Mouse (Mus musculus): ENCODE results near the gene Wnt6. TPM values are rescaled to one million over a fixed set of nuclear protein-coding genes. Genes with fewer than 3 reads are reported as not detected.

The Wnt6 gene
- polyA plus RNA-seq, 1 experiment from 2014 or later, result 4.4 TPM

DNA sequence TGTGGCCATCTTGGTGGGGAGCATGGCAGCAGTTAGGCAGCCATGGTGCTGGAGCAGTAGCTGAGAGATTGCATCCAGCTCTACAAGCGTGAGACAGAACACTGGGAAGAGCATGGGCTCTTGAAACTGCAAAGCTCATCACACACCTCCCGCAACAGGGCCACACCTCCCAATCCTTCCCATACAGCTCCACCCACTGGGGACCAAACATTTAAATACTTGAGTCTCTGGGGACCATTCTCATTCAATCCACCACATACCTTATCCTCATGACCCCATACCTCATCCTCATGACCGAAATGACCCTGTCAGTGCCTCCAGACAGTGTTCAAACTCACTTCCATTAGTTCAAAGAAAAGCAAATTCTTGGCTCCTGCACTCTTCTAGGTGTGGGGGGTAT lies 61.6 kb downstream of the Wnt6 start:
- Histone ChIP-seq H3K4me2 (replicated peaks) (no peak overlapping the region), H3K36me3 (replicated peaks; ENCODE audit: control insufficient read depth, insufficient read depth) (no peaks in the 10 kb centered on the region), H3K9ac (no peak overlapping the region), H3K4me3 (replicated peaks; ENCODE audit: low read length) (no peak overlapping the region), H3K27me3 (ENCODE audit: control insufficient read depth, insufficient read depth, low read length) (no peaks in the 10 kb centered on the region), H3K9me3 (ENCODE audit: control insufficient read depth, low read length) (no peaks in the 10 kb centered on the region), H3K27ac (no peak overlapping the region), H3K4me1 (replicated peaks; ENCODE audit: control insufficient read depth, insufficient read depth, low read length) (no peaks in the 10 kb centered on the region)
- ATAC-seq (ENCODE audit: low FRiP score), result no peak
- no peak for DNase-seq (ENCODE audit: low spot score)
- 87% methylated on average over 3 of the region's 3 CpGs for WGBS

Other genes starting within 250 kb of the Wnt6 start
- 4.9 and 5.6 TPM in 2 replicates for gene Plcd4, start 229.0 kb upstream of the Wnt6 start, polyA plus RNA-seq (2014; fragmentation: Nextera tagmentation; extraction: Ambion mirVana)
- gene Usp37, start 227.6 kb upstream of the Wnt6 start, polyA plus RNA-seq (2014; fragmentation: Nextera tagmentation; extraction: Ambion mirVana), result 26.5 and 26.8 TPM in 2 replicates
- 8.4 and 10.2 TPM in 2 replicates for gene Zfp142, start 183.6 kb upstream of the Wnt6 start, polyA plus RNA-seq (2014; fragmentation: Nextera tagmentation; extraction: Ambion mirVana)
- 23.1 and 23.3 TPM in 2 replicates for gene Bcs1l, start 183.6 kb upstream of the Wnt6 start, polyA plus RNA-seq (2014; fragmentation: Nextera tagmentation; extraction: Ambion mirVana)
- gene Rnf25, start 170.5 kb upstream of the Wnt6 start, polyA plus RNA-seq (2014; fragmentation: Nextera tagmentation; extraction: Ambion mirVana), result 10.4 and 11.7 TPM in 2 replicates
- 18.3 and 18.8 TPM in 2 replicates for gene Stk36, start 170.4 kb upstream of the Wnt6 start, polyA plus RNA-seq (2014; fragmentation: Nextera tagmentation; extraction: Ambion mirVana)
- gene Ttll4, start 110.1 kb upstream of the Wnt6 start, polyA plus RNA-seq (2014; fragmentation: Nextera tagmentation; extraction: Ambion mirVana), result 12.1 and 14.7 TPM in 2 replicates
- gene Cyp27a1, start 58.3 kb upstream of the Wnt6 start, polyA plus RNA-seq (2014; fragmentation: Nextera tagmentation; extraction: Ambion mirVana), result 1.9 and 3.2 TPM in 2 replicates
- gene Prkag3, start 22.7 kb upstream of the Wnt6 start, polyA plus RNA-seq (2014; fragmentation: Nextera tagmentation; extraction: Ambion mirVana), result not detected in 2 replicates
- gene Wnt10a, start 19.6 kb downstream of the Wnt6 start, polyA plus RNA-seq (2014; fragmentation: Nextera tagmentation; extraction: Ambion mirVana), result 0.13 and 0.21 TPM in 2 replicates
- 23.3 and 27.4 TPM in 2 replicates for gene Cdk5r2, start 83.0 kb downstream of the Wnt6 start, polyA plus RNA-seq (2014; fragmentation: Nextera tagmentation; extraction: Ambion mirVana)
- gene Fev, start 113.5 kb downstream of the Wnt6 start, polyA plus RNA-seq (2014; fragmentation: Nextera tagmentation; extraction: Ambion mirVana), result 5.2 and 5.8 TPM in 2 replicates
- gene Cryba2, start 121.3 kb downstream of the Wnt6 start, polyA plus RNA-seq (2014; fragmentation: Nextera tagmentation; extraction: Ambion mirVana), result 2.0 and 2.1 TPM in 2 replicates
- 1.2 and 1.4 TPM in 2 replicates for gene Cfap65, start 163.7 kb downstream of the Wnt6 start, polyA plus RNA-seq (2014; fragmentation: Nextera tagmentation; extraction: Ambion mirVana)
- 0.32 and 0.35 TPM in 2 replicates for gene Ihh, start 179.8 kb downstream of the Wnt6 start, polyA plus RNA-seq (2014; fragmentation: Nextera tagmentation; extraction: Ambion mirVana)

Measured in hindbrain, embryonic 14.5 days (tissue).